Mouse (Mus musculus) CH12.LX (cell line): ENCODE results near the gene Gabarapl2.

Experiments used
- BHLHE40 ChIP-seq: IDR thresholded peaks from 2 replicates; pipeline ENCODE4 v1.6.1; 2011; ENCODE audit warnings: mild to moderate bottlenecking, low read depth, low read length, improper control_type of control experiment
- CTCF ChIP-seq, 2 experiments: IDR thresholded peaks in 1 of 2; conservative IDR thresholded peaks in 1 of 2; 2 replicates each; pipeline ENCODE4 v1.5.1; 2011 to 2012; ENCODE audit warnings: low read depth in 2 of 2, low read length in 2 of 2, improper control_type of control experiment in 1 of 2, inconsistent platforms in 1 of 2, mild to moderate bottlenecking in 1 of 2, moderate library complexity in 1 of 2
- ELF1 ChIP-seq: IDR thresholded peaks from 2 replicates; pipeline ENCODE4 v1.6.1; 2014; ENCODE audit warnings: low read depth, mild to moderate bottlenecking, inconsistent platforms, low read length, improper control_type of control experiment
- EP300 ChIP-seq: IDR thresholded peaks from 2 replicates; pipeline ENCODE4 v1.6.1; 2011; ENCODE audit warnings: low read length, improper control_type of control experiment
- JUN ChIP-seq: IDR thresholded peaks from 2 replicates; pipeline ENCODE4 v1.6.1; 2011; ENCODE audit warnings: low read depth, mild to moderate bottlenecking, low read length, improper control_type of control experiment, moderate library complexity; ENCODE audit not compliant: insufficient read depth
- MAFK ChIP-seq: IDR thresholded peaks from 2 replicates; pipeline ENCODE4 v1.6.1; 2011; ENCODE audit warnings: low read length, improper control_type of control experiment; ENCODE audit not compliant: insufficient replicate concordance
- NRF1 ChIP-seq: IDR thresholded peaks from 2 replicates; pipeline ENCODE4 v1.6.1; 2014; ENCODE audit warnings: low read depth, mild to moderate bottlenecking, inconsistent platforms, low read length, improper control_type of control experiment, moderate library complexity
- POLR2A ChIP-seq: IDR thresholded peaks from 2 replicates; pipeline ENCODE4 v1.6.1; 2011; ENCODE audit warnings: low read depth, mild to moderate bottlenecking, improper control_type of control experiment, low read length
- UBTF ChIP-seq: IDR thresholded peaks from 2 replicates; pipeline ENCODE4 v1.6.1; 2012; ENCODE audit warnings: low read depth, mild to moderate bottlenecking, inconsistent platforms, low read length, improper control_type of control experiment, moderate library complexity
- USF1 ChIP-seq: IDR thresholded peaks from 2 replicates; pipeline ENCODE4 v1.6.1; 2014; ENCODE audit warnings: low read depth, mild to moderate bottlenecking, inconsistent platforms, low read length, improper control_type of control experiment
- ZC3H11A ChIP-seq: IDR thresholded peaks from 2 replicates; pipeline ENCODE4 v1.6.1; 2012; ENCODE audit warnings: low read depth, mild to moderate bottlenecking, inconsistent platforms, low read length, improper control_type of control experiment
- ZMIZ1 ChIP-seq: IDR thresholded peaks from 2 replicates; pipeline ENCODE4 v1.6.1; 2012; ENCODE audit warnings: low read depth, mild to moderate bottlenecking, inconsistent platforms, low read length, improper control_type of control experiment

GRCm38 (mm10) chr8:111931721-111932120 is 8.8 kb upstream of the Gabarapl2 start:
- TF ChIP-seq MAFK, result no peak
- TF ChIP-seq CTCF (conservative IDR thresholded peaks at IDR 0.05 in 1 of 2, IDR thresholded peaks at IDR 0.05 in 1 of 2; ENCODE audit: low read depth in 2 of 2, low read length in 2 of 2), result no peak
- TF ChIP-seq USF1, result no peak
- TF ChIP-seq UBTF, result no peak
- no peak for TF ChIP-seq ELF1
- no peak for TF ChIP-seq JUN
- TF ChIP-seq NRF1, result no peak
- TF ChIP-seq POLR2A, result no peak
- TF ChIP-seq ZC3H11A, result no peak
- TF ChIP-seq BHLHE40, result no peak
- no peak for TF ChIP-seq EP300
- no peak for TF ChIP-seq ZMIZ1
